Mouse (Mus musculus): ENCODE data around the gene Gcm2. TPM values are rescaled to one million over a fixed set of nuclear protein-coding genes. Genes with fewer than 3 reads are reported as not detected.

Gene Gcm2
- polyA plus RNA-seq, 1 experiment from 2014 or later = not detected

DNA sequence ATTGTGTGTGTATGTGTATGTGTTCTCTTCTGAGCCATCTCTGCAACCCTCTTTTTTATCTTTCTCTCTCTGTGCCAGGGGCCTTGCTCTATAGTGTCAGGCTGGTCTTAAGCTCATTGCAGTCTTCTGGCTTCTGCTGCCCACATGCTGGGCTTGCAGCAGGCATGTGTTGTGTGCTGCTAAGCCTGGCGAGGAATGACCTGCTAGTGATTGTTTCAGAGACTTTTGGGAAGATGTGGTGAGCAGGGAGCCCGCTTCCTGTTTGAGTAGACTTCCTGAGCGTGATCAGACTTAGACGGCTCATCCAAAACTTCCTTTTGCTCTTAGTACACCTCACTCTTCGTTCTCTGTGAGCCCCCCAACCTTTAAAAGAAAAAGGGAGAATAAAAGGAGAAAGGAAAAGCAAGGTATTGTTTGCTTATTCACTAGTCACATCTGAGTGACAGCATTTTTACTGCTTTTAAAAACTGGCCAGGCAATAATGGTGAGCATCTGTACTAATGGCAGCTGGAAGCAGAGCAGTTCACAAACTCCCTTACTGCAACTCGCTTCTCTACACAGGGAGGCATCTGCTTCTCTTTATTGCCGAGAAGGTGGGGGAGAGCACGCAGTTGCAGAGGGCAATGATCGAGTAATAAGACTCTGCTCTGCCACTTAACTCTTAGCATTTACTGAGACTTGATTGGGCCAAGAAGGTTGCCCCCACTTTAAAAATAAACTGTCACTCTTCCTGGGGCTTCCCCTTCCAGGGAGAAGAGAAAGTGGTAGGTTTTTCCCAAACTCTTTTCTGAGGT lies 8.5 kb upstream of the Gcm2 start:
- DNase-seq (ENCODE audit: low spot score) = no peak

DNA sequence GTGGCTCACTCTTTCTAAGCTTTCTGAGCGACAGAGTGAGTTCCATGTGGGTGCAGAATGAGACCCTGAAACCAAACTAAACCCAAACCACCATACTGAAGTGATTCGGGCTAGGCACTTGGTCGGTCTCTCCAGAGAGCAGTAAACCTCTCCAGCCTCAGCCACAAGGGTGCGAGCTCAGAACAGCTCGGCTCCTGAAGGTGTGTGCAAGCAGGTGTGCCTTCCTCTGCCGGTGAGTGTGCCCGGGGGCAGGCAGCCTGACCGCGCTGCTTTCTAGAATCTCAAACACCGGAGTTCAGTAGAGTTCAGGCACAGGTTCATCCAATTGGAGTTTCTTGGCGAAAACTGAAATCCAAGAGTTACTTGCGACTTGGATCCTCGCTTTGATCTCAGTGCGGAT lies 3.1 kb upstream of the Gcm2 start, which contains the start of gene Sycp2l:
Gene Sycp2l, plus strand, starts transcription at position 368 of the 400 bp plus-strand sequence.
- no peak for ATAC-seq (replicated peaks; ENCODE audit: low FRiP score)
- H3K36me3 ChIP-seq (ENCODE audit: control insufficient read depth, insufficient read depth, low read length) = no peaks in the 10 kb centered on the region
- DNase-seq (ENCODE audit: low spot score) = no peak
- H3K4me2 ChIP-seq = peak within 1 kb of the TSS; percentile 31
- H3K4me3 ChIP-seq (ENCODE audit: low read depth, low read length) = 0 out of 2 replicates have a peak within 1 kb of the TSS, but pooled peaks have one; percentile 1
- H3K4me1 ChIP-seq (replicated peaks; ENCODE audit: control insufficient read depth, insufficient read depth, low read length) = no peaks in the 10 kb centered on the region
- no peak within 1 kb of the TSS for H3K27ac ChIP-seq (ENCODE audit: low read depth, low read length)
- H3K9me3 ChIP-seq (ENCODE audit: control insufficient read depth, low read length) = no peaks in the 10 kb centered on the region
- H3K27me3 ChIP-seq (replicated peaks; ENCODE audit: control insufficient read depth, insufficient read depth, low read length) = peaks cover 16% of the 10 kb centered on the region
- H3K9ac ChIP-seq (ENCODE audit: low read depth, low read length) = no peak within 1 kb of the TSS
- 34% methylated on average over 14 of the region's 14 CpGs for WGBS

More for the DNA sequence above, 8.5 kb upstream of the Gcm2 start:
- H3K4me2 ChIP-seq = no peak overlapping the region
- no peak overlapping the region for H3K4me3 ChIP-seq (ENCODE audit: low read depth, low read length)
- ATAC-seq (replicated peaks; ENCODE audit: low FRiP score) = no peak
- H3K36me3 ChIP-seq (ENCODE audit: control insufficient read depth, insufficient read depth, low read length) = no peaks in the 10 kb centered on the region
- H3K27me3 ChIP-seq (replicated peaks; ENCODE audit: control insufficient read depth, insufficient read depth, low read length) = peaks cover 4% of the 10 kb centered on the region; the same call in 1 of the 2 replicates
- WGBS = 34% methylated on average over 9 of the region's 9 CpGs
- H3K9me3 ChIP-seq (ENCODE audit: control insufficient read depth, low read length) = no peaks in the 10 kb centered on the region
- no peak overlapping the region for H3K27ac ChIP-seq (ENCODE audit: low read depth, low read length)
- no peak overlapping the region for H3K9ac ChIP-seq (ENCODE audit: low read depth, low read length)
- no peaks in the 10 kb centered on the region for H3K4me1 ChIP-seq (replicated peaks; ENCODE audit: control insufficient read depth, insufficient read depth, low read length)

DNA sequence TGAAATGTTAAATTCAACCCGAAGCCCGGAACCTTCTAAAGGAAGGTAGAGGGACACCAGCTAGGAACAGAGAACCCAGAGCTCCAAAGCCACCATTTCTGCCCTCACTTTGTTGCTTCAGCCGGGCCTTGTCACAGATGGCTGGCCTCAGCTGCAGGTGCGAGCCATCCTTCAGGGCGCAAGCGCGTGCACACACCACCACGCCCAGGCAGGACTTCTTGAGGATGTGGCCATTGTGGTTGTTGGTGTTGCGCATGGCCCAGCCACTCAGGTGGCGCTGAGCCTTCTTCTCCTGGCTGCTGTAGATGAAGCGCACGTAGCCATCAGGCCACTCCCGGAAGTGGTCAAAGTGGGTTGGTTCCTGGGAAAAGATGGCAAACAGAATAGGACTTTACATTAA lies 5.3 kb downstream of the Gcm2 start:
- no peak overlapping the region for H3K27ac ChIP-seq (ENCODE audit: low read depth, low read length)
- no peaks in the 10 kb centered on the region for H3K36me3 ChIP-seq (ENCODE audit: control insufficient read depth, insufficient read depth, low read length)
- ATAC-seq (replicated peaks; ENCODE audit: low FRiP score) (no peak), DNase-seq (ENCODE audit: low spot score) (no peak)
- 0 out of 2 replicates have a peak, but pooled peaks cover 6% of the 10 kb centered on the region for H3K4me1 ChIP-seq (replicated peaks; ENCODE audit: control insufficient read depth, insufficient read depth, low read length)
- WGBS = 93% methylated on average over 13 of the region's 13 CpGs
- no peaks in the 10 kb centered on the region; the same call in 1 of the 2 replicates for H3K27me3 ChIP-seq (replicated peaks; ENCODE audit: control insufficient read depth, insufficient read depth, low read length)
- H3K9ac ChIP-seq (ENCODE audit: low read depth, low read length) = no peak overlapping the region
- H3K4me2 ChIP-seq = no peak overlapping the region
- H3K9me3 ChIP-seq (ENCODE audit: control insufficient read depth, low read length) = no peaks in the 10 kb centered on the region
- H3K4me3 ChIP-seq (ENCODE audit: low read depth, low read length) = no peak overlapping the region

- H3K27ac ChIP-seq (ENCODE audit: low read depth, low read length) = peak overlapping the region; percentile 21; the same call in 1 of the 2 replicates
- H3K36me3 ChIP-seq (ENCODE audit: control insufficient read depth, insufficient read depth, low read length) = no peaks in the 10 kb centered on the region
- no peak overlapping the region for H3K4me3 ChIP-seq (ENCODE audit: low read depth, low read length)
- H3K4me2 ChIP-seq = no peak overlapping the region
- H3K27me3 ChIP-seq (replicated peaks; ENCODE audit: control insufficient read depth, insufficient read depth, low read length) = no peaks in the 10 kb centered on the region
- no peaks in the 10 kb centered on the region for H3K9me3 ChIP-seq (ENCODE audit: control insufficient read depth, low read length)
- DNase-seq (ENCODE audit: low spot score) (no peak), ATAC-seq (replicated peaks; ENCODE audit: low FRiP score) (peak; percentile 80)
- 0 out of 2 replicates have a peak, but pooled peaks cover 6% of the 10 kb centered on the region for H3K4me1 ChIP-seq (replicated peaks; ENCODE audit: control insufficient read depth, insufficient read depth, low read length)
- WGBS = 64% methylated on average over 12 of the region's 12 CpGs
- H3K9ac ChIP-seq (ENCODE audit: low read depth, low read length) = peak overlapping the region; percentile 17; the same call in 1 of the 2 replicates
Measured at GRCm38 (mm10) chr13:41103841-41104525, 6.9 kb downstream of the Gcm2 start.

DNA sequence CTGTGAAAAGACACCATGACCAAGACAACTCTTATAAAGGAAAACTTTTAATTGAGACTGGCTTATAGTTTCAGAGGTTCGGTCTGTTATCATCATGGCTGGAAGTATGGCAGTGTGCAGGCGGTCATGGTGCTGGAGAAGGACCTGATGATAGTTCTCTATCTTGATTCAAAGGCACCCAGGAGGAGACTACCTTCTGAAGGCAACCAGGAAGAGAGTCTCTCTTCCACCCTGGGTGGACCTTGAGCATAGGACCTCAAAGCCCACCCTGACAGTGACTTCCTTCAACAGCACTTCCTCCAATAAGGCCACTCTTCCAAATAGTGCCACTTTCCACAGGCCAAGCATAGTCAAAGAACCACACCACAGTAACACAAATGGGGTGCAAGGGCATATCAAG lies 10.8 kb downstream of the Gcm2 start:
- Histone ChIP-seq H3K27me3 (replicated peaks; ENCODE audit: control insufficient read depth, insufficient read depth, low read length) (no peaks in the 10 kb centered on the region), H3K4me1 (replicated peaks; ENCODE audit: control insufficient read depth, insufficient read depth, low read length) (peaks cover 10% of the 10 kb centered on the region; the same call in 1 of the 2 replicates), H3K4me2 (no peak overlapping the region), H3K27ac (ENCODE audit: low read depth, low read length) (no peak overlapping the region), H3K4me3 (ENCODE audit: low read depth, low read length) (no peak overlapping the region), H3K36me3 (ENCODE audit: control insufficient read depth, insufficient read depth, low read length) (no peaks in the 10 kb centered on the region), H3K9me3 (ENCODE audit: control insufficient read depth, low read length) (no peaks in the 10 kb centered on the region), H3K9ac (ENCODE audit: low read depth, low read length) (no peak overlapping the region)
- DNase-seq (ENCODE audit: low spot score) = no peak
- ATAC-seq (replicated peaks; ENCODE audit: low FRiP score) = no peak
- 90% methylated on average over 2 of the region's 2 CpGs for WGBS

GRCm38 (mm10) chr13:41098325-41098724 lies 12.5 kb downstream of the Gcm2 start:
- ATAC-seq (replicated peaks; ENCODE audit: low FRiP score) = peak; percentile 45; the same call in 1 of the 2 replicates
- H3K27me3 ChIP-seq (replicated peaks; ENCODE audit: control insufficient read depth, insufficient read depth, low read length) = no peaks in the 10 kb centered on the region
- no peak overlapping the region for H3K9ac ChIP-seq (ENCODE audit: low read depth, low read length)
- H3K36me3 ChIP-seq (ENCODE audit: control insufficient read depth, insufficient read depth, low read length) = no peaks in the 10 kb centered on the region
- H3K4me2 ChIP-seq = peak overlapping the region; percentile 45
- no peak overlapping the region for H3K27ac ChIP-seq (ENCODE audit: low read depth, low read length)
- H3K4me3 ChIP-seq (ENCODE audit: low read depth, low read length) = no peak overlapping the region
- H3K9me3 ChIP-seq (ENCODE audit: control insufficient read depth, low read length) = no peaks in the 10 kb centered on the region
- 40% methylated on average over 15 of the region's 15 CpGs for WGBS
- H3K4me1 ChIP-seq (replicated peaks; ENCODE audit: control insufficient read depth, insufficient read depth, low read length) = peaks cover 4% of the 10 kb centered on the region; the same call in 1 of the 2 replicates
- DNase-seq (ENCODE audit: low spot score) = no peak

- no peak overlapping the region for H3K9ac ChIP-seq (ENCODE audit: low read depth, low read length)
- peak overlapping the region; percentile 45 for H3K4me2 ChIP-seq
- no peaks in the 10 kb centered on the region for H3K27me3 ChIP-seq (replicated peaks; ENCODE audit: control insufficient read depth, insufficient read depth, low read length)
- DNase-seq (ENCODE audit: low spot score) (no peak), ATAC-seq (replicated peaks; ENCODE audit: low FRiP score) (peak; percentile 57)
- no peak overlapping the region for H3K27ac ChIP-seq (ENCODE audit: low read depth, low read length)
- no peak overlapping the region for H3K4me3 ChIP-seq (ENCODE audit: low read depth, low read length)
- no peaks in the 10 kb centered on the region for H3K9me3 ChIP-seq (ENCODE audit: control insufficient read depth, low read length)
- H3K36me3 ChIP-seq (ENCODE audit: control insufficient read depth, insufficient read depth, low read length) = no peaks in the 10 kb centered on the region
- 20% methylated on average over 16 of the region's 16 CpGs for WGBS
- peaks cover 4% of the 10 kb centered on the region; the same call in 1 of the 2 replicates for H3K4me1 ChIP-seq (replicated peaks; ENCODE audit: control insufficient read depth, insufficient read depth, low read length)
Measured at GRCm38 (mm10) chr13:41097324-41098058, 13.3 kb downstream of the Gcm2 start.

DNA sequence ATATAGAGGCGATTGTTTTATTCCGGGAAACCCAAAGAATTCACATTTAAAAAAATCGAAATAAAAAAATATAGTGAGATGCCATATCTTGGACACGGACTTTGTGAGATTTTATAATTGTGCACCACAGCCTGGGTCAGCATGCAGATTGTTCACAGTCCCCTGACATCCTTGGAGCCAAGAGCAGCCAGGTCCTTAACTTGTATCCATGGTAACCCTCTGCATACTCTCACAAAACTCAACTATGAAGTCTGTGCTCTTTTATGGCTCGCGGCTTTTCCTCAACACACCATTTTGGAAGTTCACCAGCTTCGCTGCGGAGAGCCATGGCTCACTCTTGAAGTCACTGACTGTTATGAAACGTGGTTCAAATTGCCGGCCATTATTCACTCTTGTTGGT lies 16.7 kb downstream of the Gcm2 start:
- DNase-seq (ENCODE audit: low spot score) (no peak), ATAC-seq (replicated peaks; ENCODE audit: low FRiP score) (no peak)
- Histone ChIP-seq H3K36me3 (ENCODE audit: control insufficient read depth, insufficient read depth, low read length) (no peaks in the 10 kb centered on the region), H3K4me1 (replicated peaks; ENCODE audit: control insufficient read depth, insufficient read depth, low read length) (peaks cover 4% of the 10 kb centered on the region; the same call in 1 of the 2 replicates), H3K4me3 (ENCODE audit: low read depth, low read length) (no peak overlapping the region), H3K9ac (ENCODE audit: low read depth, low read length) (no peak overlapping the region), H3K9me3 (ENCODE audit: control insufficient read depth, low read length) (no peaks in the 10 kb centered on the region), H3K27me3 (replicated peaks; ENCODE audit: control insufficient read depth, insufficient read depth, low read length) (peaks cover 4% of the 10 kb centered on the region; the same call in 1 of the 2 replicates), H3K4me2 (no peak overlapping the region), H3K27ac (ENCODE audit: low read depth, low read length) (no peak overlapping the region)
- WGBS = 79% methylated on average over 10 of the region's 10 CpGs

Data from liver, embryonic 11.5 days (tissue).